Mouse (Mus musculus) heart, embryonic 15.5 days (tissue): ENCODE results near the gene Atp8a2. TPM values are rescaled to one million over a fixed set of nuclear protein-coding genes. Genes with fewer than 3 reads are reported as not detected.

Source experiments
- ATAC-seq: fragments of 200-750 bp; cut with Nextera tagmentation; replicated peaks from 2 replicates; pipeline ENCODE4 v1.8.0; 2017; ENCODE audit warnings: low read depth, moderate TSS enrichment; ENCODE audit not compliant: insufficient number of reproducible peaks, insufficient read depth, low FRiP score
- H3K27ac ChIP-seq: fragments of 300-500 bp; sonication (generic); 2 replicates; pipeline ENCODE4 v1.5.1; 2015; ENCODE audit warnings: mild to moderate bottlenecking, inconsistent platforms
- H3K27me3 ChIP-seq: fragments of 300-500 bp; sonication (generic); 2 replicates; pipeline ENCODE4 v1.6.1; 2015; ENCODE audit warnings: inconsistent platforms
- H3K36me3 ChIP-seq: fragments of 300-500 bp; sonication (generic); 2 replicates; pipeline ENCODE4 v1.6.1; 2015; ENCODE audit warnings: mild to moderate bottlenecking, inconsistent platforms
- H3K4me1 ChIP-seq: fragments of 300-500 bp; sonication (generic); replicated peaks from 2 replicates; pipeline ENCODE4 v1.6.1; 2015; ENCODE audit warnings: inconsistent platforms
- H3K4me2 ChIP-seq: fragments of 300-500 bp; sonication (generic); 2 replicates; pipeline ENCODE4 v1.6.1; 2015; ENCODE audit warnings: inconsistent platforms, mild to moderate bottlenecking, moderate library complexity
- H3K4me3 ChIP-seq: fragments of 300-500 bp; sonication (generic); 2 replicates; pipeline ENCODE4 v1.5.1; 2015; ENCODE audit warnings: mild to moderate bottlenecking, inconsistent platforms
- H3K9ac ChIP-seq: fragments of 300-500 bp; sonication (generic); 2 replicates; pipeline ENCODE4 v1.6.1; 2015; ENCODE audit warnings: mild to moderate bottlenecking, inconsistent platforms
- H3K9me3 ChIP-seq: fragments of 300-500 bp; sonication (generic); replicated peaks from 2 replicates; pipeline ENCODE4 v1.6.1; 2016; ENCODE audit warnings: inconsistent platforms
- WGBS: fragments of 180-500 bp; shearing (Covaris S2); methylation state at CpG from one replicate; pipeline ENCODE4 v1.1.7; 2015; ENCODE audit warnings: mixed read lengths; 5-methylcytosine and 5-hydroxymethylcytosine counted together
- polyA plus RNA-seq: library from polyadenylated mRNA; unstranded; fragments of >200 nt; fragmentation: Nextera tagmentation; extraction: Ambion mirVana; gene quantifications from 2 replicates; pipeline ENCODE4 v1.2.1, GENCODE M21; 2015

The Atp8a2 gene
- 6.0 and 6.1 TPM in 2 replicates for polyA plus RNA-seq

DNA sequence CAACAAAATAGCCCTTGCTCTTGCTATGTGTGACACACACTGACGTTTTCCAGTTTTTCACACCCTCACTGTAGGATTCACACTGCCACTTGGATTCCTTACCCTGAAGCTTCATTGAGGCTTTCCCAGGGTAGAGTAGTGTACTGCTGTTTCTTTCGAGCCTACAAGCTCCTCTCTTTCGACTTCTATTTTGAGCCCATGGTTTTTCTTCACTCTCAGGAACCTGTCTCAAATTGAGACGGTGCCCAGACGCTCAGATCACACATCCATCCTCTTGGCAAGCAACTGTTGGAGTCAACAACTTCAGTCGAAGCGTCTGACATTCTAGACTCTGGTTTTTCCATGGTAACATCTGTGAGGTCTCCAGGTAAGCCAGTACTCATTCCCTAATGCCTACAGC, at the start of gene Atp8a2:
Atp8a2 (minus strand) TSS at position 296 of the 400 bp plus-strand sequence.
- ATAC-seq, result no peak; the same call in 1 of the 2 replicates
- Histone ChIP-seq H3K4me3 (no peak within 1 kb of the TSS), H3K4me2 (no peak within 1 kb of the TSS), H3K4me1 (peaks cover 9% of the 10 kb centered on the region), H3K9me3 (no peaks in the 10 kb centered on the region), H3K27me3 (no peaks in the 10 kb centered on the region), H3K27ac (peak within 1 kb of the TSS; percentile 38; the same call in 1 of the 2 replicates), H3K9ac (no peak within 1 kb of the TSS), H3K36me3 (no peaks in the 10 kb centered on the region)
- WGBS, result 43% methylated on average over 7 of the region's 7 CpGs

DNA sequence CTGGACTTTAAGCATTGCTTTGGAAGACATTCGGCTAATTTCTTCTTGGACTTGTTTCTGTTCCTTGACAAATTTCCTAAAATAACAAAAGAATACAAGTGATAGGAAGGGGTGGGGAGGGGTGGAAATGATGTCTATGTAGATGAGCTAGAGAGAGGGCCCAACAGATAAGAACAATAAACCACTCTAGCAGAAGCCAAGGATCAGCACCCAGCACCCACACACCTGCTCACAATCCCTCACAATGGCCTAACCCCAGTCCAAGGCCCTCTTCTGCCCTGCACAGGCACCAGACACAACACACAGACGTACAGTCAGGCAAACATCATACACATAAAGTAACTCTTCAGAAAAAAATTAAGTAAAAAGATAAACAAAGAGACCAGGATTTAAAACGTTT, 41.6 kb upstream of the Atp8a2 start:
- H3K4me1 ChIP-seq, result no peaks in the 10 kb centered on the region
- no peaks in the 10 kb centered on the region for H3K27me3 ChIP-seq
- no peak overlapping the region for H3K27ac ChIP-seq
- H3K4me2 ChIP-seq, result no peak overlapping the region
- peaks cover 29% of the 10 kb centered on the region for H3K36me3 ChIP-seq
- WGBS, result 69% methylated on average over 3 of the region's 3 CpGs
- H3K9ac ChIP-seq, result no peak overlapping the region
- no peak for ATAC-seq
- no peaks in the 10 kb centered on the region for H3K9me3 ChIP-seq
- no peak overlapping the region for H3K4me3 ChIP-seq

DNA sequence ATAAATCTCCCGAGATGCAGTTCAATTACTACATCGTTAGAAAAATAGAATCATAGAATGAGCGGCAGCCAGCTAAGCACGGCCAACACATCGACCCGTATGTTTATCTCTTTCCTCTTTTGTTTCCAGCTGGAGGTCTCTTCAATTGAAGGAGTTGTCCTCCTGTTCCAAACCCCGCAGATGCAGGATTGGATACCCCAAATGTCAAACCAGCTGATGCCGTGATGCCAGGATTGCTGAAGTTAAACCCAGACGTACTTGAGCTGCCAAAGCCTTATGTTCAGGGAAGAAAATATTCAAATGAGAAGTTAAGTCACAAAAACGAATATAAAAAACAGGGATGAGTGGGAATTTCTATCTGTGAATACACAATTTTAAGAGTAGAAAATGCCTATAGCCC, 22.9 kb upstream of the Atp8a2 start:
- Histone ChIP-seq H3K36me3 (peaks cover 25% of the 10 kb centered on the region), H3K9ac (no peak overlapping the region), H3K4me1 (no peaks in the 10 kb centered on the region), H3K4me3 (no peak overlapping the region), H3K4me2 (no peak overlapping the region), H3K27me3 (no peaks in the 10 kb centered on the region), H3K27ac (no peak overlapping the region), H3K9me3 (no peaks in the 10 kb centered on the region)
- WGBS, result 89% methylated on average over 10 of the region's 10 CpGs
- ATAC-seq, result no peak

DNA sequence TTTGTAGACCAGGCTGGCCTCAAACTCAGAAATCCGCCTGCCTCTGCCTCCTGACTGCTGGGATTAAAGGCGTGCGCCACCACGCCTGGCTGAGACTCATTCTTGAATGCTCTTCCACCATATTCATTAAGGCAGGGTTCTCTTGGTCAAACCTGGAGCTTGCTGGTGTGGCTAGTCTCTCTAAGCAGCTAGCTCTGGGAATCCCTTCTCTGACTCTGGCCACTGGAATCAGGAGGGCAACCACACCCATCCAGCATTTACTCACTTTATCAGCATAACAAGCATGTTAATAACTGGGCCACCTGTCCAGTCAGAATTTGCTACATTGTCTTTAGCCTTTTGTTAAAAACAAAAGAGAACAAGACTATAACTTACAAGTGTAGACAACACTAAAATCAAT, 20.6 kb upstream of the Atp8a2 start:
- Histone ChIP-seq H3K4me2 (no peak overlapping the region), H3K36me3 (peaks cover 25% of the 10 kb centered on the region), H3K9ac (no peak overlapping the region), H3K9me3 (no peaks in the 10 kb centered on the region), H3K4me3 (no peak overlapping the region), H3K27me3 (no peaks in the 10 kb centered on the region), H3K27ac (no peak overlapping the region), H3K4me1 (no peaks in the 10 kb centered on the region)
- WGBS, result 95% methylated on average over 4 of the region's 4 CpGs
- ATAC-seq, result no peak

- Histone ChIP-seq H3K27ac (no peak overlapping the region), H3K9ac (no peak overlapping the region), H3K9me3 (no peaks in the 10 kb centered on the region), H3K4me3 (no peak overlapping the region), H3K4me2 (no peak overlapping the region), H3K36me3 (peaks cover 21% of the 10 kb centered on the region), H3K27me3 (no peaks in the 10 kb centered on the region), H3K4me1 (no peaks in the 10 kb centered on the region)
- no peak for ATAC-seq
- 82% methylated on average over 1 of the region's 1 CpGs for WGBS
These were observed 19.1 kb upstream of the Atp8a2 start for GRCm38 (mm10) chr14:60216125-60216524.

- Histone ChIP-seq H3K4me3 (no peak overlapping the region), H3K27me3 (no peaks in the 10 kb centered on the region), H3K27ac (no peak overlapping the region), H3K36me3 (peaks cover 19% of the 10 kb centered on the region), H3K9ac (no peak overlapping the region), H3K9me3 (no peaks in the 10 kb centered on the region), H3K4me1 (no peaks in the 10 kb centered on the region), H3K4me2 (no peak overlapping the region)
- ATAC-seq, result no peak
- 92% methylated on average over 3 of the region's 3 CpGs for WGBS
These were observed 18.0 kb upstream of the Atp8a2 start for GRCm38 (mm10) chr14:60215000-60215399.

DNA sequence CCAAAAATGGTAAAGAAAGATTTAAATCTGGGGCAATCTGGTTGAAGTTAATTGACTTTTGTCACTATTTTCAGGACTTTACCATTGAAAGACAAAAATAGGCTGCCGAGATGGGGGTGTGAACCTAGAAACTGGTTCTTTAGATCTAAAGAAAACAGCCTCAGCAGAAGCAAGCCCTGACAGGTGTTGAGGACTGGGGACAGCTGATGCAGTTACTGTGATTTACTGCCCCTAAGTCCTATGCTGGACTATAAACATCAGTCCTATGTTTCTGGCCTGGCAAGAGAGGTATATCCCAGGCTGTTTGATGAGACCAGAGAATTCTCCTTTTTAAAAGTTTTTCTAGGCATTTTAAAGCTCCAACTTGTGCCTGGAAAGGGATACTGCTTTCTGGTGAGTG, 17.1 kb upstream of the Atp8a2 start:
- H3K27me3 ChIP-seq, result no peaks in the 10 kb centered on the region
- no peak for ATAC-seq
- 72% methylated on average over 1 of the region's 1 CpGs for whole genome bisulfite sequencing
- H3K4me1 ChIP-seq, result no peaks in the 10 kb centered on the region
- H3K36me3 ChIP-seq, result peaks cover 11% of the 10 kb centered on the region; the same call in 1 of the 2 replicates
- no peaks in the 10 kb centered on the region for H3K9me3 ChIP-seq
- no peak overlapping the region for H3K9ac ChIP-seq
- H3K4me3 ChIP-seq, result no peak overlapping the region
- no peak overlapping the region for H3K4me2 ChIP-seq
- H3K27ac ChIP-seq, result no peak overlapping the region

DNA sequence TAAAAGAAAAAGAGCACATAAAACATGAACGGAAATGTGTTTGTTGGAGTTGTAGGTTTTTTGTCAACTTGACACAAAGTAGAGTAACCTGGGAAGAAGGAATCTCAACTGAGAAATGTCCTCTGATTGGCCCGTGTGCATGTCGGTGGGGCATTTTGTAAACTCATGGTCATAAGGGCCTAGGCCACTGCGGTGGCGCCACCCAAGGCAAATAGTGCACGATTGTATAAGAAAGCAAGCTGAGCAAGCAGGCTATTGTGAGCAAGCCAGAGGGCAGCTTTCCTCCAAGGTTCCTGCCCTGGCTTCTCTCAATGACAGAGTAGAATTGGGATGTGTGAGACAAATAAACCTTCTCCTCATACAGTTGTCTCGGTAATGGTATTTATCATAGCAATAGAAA, 12.2 kb upstream of the Atp8a2 start:
- Histone ChIP-seq H3K4me2 (no peak overlapping the region), H3K4me1 (no peaks in the 10 kb centered on the region), H3K4me3 (no peak overlapping the region), H3K36me3 (no peaks in the 10 kb centered on the region), H3K9me3 (no peaks in the 10 kb centered on the region), H3K27ac (no peak overlapping the region), H3K27me3 (no peaks in the 10 kb centered on the region), H3K9ac (no peak overlapping the region)
- 87% methylated on average over 7 of the region's 7 CpGs for WGBS
- ATAC-seq, result no peak

- H3K4me1 ChIP-seq, result no peaks in the 10 kb centered on the region
- no peaks in the 10 kb centered on the region for H3K27me3 ChIP-seq
- no peak overlapping the region for H3K4me2 ChIP-seq
- no peak overlapping the region for H3K27ac ChIP-seq
- no peak overlapping the region for H3K4me3 ChIP-seq
- no peaks in the 10 kb centered on the region for H3K36me3 ChIP-seq
- no peak for ATAC-seq
- no peaks in the 10 kb centered on the region for H3K9me3 ChIP-seq
- WGBS, result 89% methylated on average over 6 of the region's 6 CpGs
- H3K9ac ChIP-seq, result no peak overlapping the region
These were observed 8.0 kb upstream of the Atp8a2 start for GRCm38 (mm10) chr14:60204993-60205392.

DNA sequence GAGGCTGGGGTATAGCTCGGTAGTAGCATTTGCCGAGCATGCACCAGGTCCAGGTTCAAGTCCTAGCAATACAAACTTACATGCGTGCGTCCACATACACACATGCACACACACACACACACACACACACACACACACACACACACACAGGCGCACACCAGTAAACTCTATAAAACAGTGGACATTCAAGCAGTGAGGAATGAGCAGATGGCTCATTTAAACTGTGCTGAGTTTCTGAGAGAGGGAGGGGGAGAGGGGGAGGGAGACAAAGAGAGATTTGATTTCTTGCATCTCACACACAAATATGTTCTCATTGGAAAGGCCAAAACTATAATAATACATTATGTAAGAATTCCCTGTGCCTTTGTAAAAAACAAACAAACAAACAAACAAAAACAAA, 980 bp downstream of the Atp8a2 start:
- no peak overlapping the region for H3K4me2 ChIP-seq
- WGBS, result 75% methylated on average over 5 of the region's 5 CpGs

GRCm38 (mm10) chr14:60194606-60195005, 2.4 kb downstream of the Atp8a2 start:
- H3K4me1 ChIP-seq, result peaks cover 17% of the 10 kb centered on the region
- no peaks in the 10 kb centered on the region for H3K9me3 ChIP-seq
- no peak for ATAC-seq
- WGBS, result 76% methylated on average over 1 of the region's 1 CpGs
- no peaks in the 10 kb centered on the region for H3K36me3 ChIP-seq
- H3K4me2 ChIP-seq, result no peak overlapping the region
- H3K27ac ChIP-seq, result no peak overlapping the region
- H3K27me3 ChIP-seq, result no peaks in the 10 kb centered on the region
- H3K4me3 ChIP-seq, result no peak overlapping the region
- H3K9ac ChIP-seq, result no peak overlapping the region

More for the DNA sequence above, 980 bp downstream of the Atp8a2 start:
- Histone ChIP-seq H3K36me3 (no peaks in the 10 kb centered on the region), H3K4me1 (peaks cover 9% of the 10 kb centered on the region), H3K27me3 (no peaks in the 10 kb centered on the region), H3K4me3 (no peak overlapping the region), H3K27ac (no peak overlapping the region), H3K9ac (no peak overlapping the region), H3K9me3 (no peaks in the 10 kb centered on the region)
- ATAC-seq, result no peak

- Histone ChIP-seq H3K4me3 (no peak overlapping the region), H3K4me2 (peak overlapping the region; percentile 31), H3K36me3 (no peaks in the 10 kb centered on the region), H3K4me1 (peaks cover 31% of the 10 kb centered on the region), H3K9me3 (no peaks in the 10 kb centered on the region), H3K27ac (peak overlapping the region; percentile 84), H3K27me3 (no peaks in the 10 kb centered on the region), H3K9ac (no peak overlapping the region)
- ATAC-seq, result peak; percentile 36; the same call in 1 of the 2 replicates
- WGBS, result 46% methylated on average over 5 of the region's 5 CpGs
These were observed 7.2 kb downstream of the Atp8a2 start for GRCm38 (mm10) chr14:60189771-60190170.
